Mouse (Mus musculus): ENCODE results near the gene Sobp.

The Sobp gene

DNA sequence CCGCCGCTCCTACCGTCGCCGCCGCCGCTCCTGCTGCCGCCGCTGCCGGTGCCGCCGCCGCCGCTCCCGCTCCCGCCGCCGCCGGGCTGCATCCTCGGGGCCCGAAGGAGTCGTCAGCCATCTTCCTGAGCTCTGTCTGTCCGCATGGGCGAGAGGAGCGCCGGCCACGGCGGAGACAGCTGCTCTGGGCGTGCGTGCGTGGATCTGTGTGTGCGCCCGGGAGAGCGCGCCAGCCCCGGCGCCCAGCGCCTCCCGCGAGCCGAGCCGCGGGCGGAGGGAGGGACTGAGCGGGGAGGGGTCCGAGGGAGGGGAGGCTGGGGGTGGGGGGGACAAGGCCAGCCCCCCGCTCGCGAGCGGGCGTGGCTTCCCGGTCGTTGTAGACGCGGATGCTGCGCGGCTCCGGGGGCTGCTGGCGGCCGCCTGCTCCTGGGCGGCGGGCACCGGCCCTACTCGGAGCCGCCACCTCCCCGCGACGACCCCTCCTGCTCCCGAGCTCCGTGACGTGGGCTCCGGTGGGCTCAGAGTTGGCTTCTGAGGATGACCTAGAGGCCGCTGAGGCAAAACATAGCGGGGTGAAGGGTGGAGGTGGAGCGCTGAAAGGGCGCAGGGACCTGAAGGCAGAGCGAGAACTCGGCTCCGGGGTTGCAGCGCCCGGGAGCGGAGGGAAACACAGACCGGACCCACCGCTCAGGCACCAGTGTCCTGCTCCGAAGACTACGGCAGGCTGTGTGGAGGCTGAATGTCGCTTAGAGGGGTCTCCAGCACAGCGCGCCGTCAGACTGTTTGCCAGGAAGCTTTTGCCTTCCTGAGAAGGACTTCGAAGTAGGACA is at the start of gene Sobp, which contains the start of gene 9030612E09Rik:
Gene Sobp (minus strand): TSS at position 205 of the 830 bp plus-strand sequence.
Gene 9030612E09Rik (plus strand): TSS at position 379 of the 830 bp plus-strand sequence.
- DNase-seq = peak; percentile 79

DNA sequence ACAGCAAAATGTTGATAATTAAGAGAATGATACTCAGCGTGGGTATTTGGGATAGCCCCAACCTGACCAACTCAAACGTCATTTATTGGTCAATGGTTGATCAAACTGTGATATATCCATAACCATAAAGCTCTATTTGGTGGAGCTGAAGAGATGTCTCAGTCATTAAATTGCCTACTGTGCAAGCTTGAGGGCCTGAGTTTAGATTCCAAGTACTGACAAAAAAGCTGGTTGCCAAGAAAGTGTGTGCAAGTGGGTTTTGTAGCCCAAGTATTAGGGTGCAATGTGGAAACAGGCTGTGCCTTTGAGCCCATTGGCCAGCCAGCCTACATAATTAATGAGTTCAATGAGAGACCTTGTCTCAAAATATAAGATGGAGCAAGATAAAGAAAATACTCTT is 49.1 kb upstream of the Sobp start:
- no peak for DNase-seq

DNA sequence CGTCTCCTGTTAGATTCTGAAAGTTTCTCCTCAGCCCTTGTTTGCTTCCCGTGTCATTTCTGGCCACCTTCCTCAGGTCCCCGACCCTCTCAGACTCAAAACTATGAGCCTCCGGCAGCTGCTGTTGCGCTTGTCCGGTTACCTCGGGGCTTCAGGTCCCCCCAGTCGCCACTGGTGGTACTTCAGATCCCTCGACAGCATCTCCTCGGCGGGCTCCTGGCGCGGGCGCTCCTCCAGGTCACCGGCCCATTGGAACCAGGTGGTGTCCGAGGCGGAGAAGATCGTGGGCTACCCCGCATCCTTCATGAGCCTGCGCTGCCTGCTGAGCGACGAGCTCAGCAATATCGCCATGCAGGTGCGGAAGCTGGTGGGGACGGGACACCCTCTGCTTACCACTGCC is 47.3 kb upstream of the Sobp start:
- DNase-seq = peak; percentile 23

- peak; percentile 89 for DNase-seq
Measured at GRCm38 (mm10) chr10:43220910-43221625, 46.7 kb upstream of the Sobp start, which contains the start of gene Pdss2. Gene Pdss2, plus strand, starts transcription at chr10:43221486.

GRCm38 (mm10) chr10:43220479-43220878 is 46.1 kb upstream of the Sobp start:
- no peak for DNase-seq

DNA sequence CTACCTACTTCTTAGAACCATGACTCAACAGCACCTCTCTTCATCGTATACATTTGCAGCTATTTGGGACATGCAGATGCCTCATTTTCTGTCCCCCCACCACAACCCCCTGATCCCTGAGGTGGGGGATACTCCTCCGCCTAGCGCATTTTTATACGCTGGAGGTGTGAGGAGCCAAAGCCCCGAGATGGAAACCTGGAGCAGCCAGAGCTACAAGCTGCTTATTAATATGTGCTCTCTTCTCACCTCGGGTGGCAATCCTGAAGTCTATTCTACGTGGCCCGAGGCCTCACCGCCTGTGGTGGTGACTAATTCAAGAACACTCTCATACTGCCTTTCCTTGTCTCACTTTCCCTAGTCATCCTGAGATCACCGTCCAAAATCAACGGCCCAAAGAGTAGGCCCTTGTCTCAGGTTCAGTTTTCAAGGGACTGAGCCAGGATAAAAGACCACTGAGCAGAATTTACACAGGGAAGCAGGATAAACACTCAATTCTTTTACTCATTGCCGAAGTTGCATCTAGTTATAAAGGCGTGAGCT is 43.1 kb upstream of the Sobp start:
- DNase-seq = no peak

DNA sequence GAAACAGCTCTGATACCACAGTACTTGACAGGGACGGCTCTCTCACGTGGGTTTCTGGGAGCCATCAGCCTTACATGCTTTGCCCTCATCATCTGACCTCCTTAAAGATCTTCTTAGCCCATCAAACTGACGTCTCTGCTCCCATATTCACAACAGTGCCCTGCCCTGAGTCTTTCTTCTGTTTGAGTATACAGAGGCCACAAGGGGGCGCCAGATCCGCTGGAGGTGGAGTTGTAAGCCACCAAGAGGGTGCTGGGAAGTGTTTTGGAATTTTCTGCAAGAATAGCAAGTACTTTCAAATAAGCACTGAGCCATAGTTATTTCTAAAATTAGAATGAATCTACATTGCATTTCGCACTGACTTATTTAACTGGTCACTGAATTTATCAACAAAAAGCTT is 37.5 kb upstream of the Sobp start:
- peak; percentile 23 for DNase-seq

- no peak for DNase-seq
Measured at GRCm38 (mm10) chr10:43203865-43204264, 29.5 kb upstream of the Sobp start.

GRCm38 (mm10) chr10:43200206-43200605 is 25.9 kb upstream of the Sobp start:
- no peak for DNase-seq

DNA sequence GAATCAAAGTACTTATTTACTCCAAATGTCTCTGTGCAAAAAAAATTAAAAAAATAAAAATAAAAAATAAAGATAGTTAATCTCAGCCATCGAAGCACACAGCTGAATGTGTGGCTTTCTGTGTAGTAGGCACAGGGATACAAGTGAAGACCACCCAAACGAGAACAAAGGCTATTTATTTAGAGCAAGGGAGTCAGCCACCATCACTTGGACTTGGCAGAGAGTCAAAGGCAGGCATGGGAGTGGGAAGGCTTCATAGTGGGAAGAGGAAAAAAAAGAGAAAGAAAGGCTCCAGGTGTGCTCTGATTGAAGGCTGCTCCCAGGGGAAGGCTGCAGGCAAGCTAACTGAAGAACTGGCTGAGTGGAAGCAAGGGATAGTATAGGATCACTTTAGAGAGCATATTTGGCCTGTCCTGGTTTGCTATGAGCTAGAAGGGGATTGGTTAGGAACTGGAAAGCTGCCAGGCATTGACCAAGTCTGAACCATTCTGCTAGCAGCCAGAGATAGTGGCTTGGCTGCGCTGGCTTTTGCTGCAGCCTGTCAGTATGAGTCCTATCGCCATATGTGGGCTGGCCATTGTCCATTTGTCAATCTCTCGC is 6.1 kb upstream of the Sobp start:
- DNase-seq = no peak

GRCm38 (mm10) chr10:43175156-43175601 is 849 bp upstream of the Sobp start:
- DNase-seq = peak; percentile 11

DNA sequence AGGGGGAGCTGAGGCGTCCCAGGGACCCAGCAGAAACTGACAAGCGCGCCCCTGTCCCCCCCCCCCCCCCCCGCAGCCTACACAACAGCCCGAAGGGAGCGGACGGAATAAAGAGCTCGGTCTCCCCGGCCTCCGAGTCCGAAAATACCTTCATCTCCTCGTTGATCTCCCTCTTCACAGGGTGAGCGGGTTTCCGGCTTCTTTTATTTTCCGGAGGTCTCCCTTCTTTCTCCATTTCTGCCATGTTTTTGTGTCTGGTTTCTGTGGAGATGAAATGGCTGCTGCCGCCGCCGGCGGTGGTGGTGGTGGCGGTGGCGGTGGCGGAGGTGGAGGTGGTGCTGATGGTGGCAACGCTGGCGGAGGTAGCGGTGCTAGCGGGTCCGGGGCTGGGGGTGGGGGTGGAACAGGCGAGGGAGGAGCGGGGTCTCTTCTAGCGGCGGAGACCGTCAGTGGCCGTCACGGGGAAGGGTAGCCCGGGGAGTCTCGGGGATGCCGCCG is 453 bp downstream of the Sobp start:
- DNase-seq = peak; percentile 8

DNA sequence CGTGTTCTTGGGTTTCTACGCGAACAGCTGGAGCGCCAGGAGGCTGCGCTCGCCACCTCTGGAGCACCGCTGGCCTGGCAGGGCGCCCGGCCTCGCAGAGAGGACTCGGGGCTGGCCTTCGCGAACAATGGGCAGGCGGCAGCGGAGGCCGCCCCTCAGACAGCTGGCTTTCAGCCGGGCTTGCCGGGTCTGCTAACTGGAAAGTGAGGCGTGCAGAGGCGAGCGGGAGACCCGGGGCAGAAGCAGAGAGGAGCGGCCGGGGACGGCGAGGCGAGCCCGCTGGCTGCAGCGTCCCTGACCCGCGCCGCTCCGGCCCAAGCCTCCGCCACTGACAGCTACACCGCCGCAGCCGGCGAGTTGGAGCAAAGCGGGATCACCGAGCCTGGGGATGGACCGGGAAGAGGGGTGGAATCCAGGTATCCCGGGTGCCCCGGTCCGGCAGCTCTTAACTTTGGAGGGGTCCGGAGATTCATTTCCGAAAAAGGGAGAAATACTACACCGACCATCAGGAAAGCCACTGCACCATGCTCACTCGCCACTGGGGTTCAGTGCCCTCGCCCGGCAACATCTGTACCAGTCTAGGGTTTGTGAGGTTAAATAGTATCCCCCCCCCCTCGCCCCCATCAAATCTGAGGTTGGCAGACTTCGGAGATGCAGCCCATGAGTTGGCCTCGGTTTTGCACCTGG is 1.0 kb downstream of the Sobp start:
- peak; percentile 63 for DNase-seq

- DNase-seq = no peak
Measured at GRCm38 (mm10) chr10:43172554-43172953, 1.8 kb downstream of the Sobp start.

DNA sequence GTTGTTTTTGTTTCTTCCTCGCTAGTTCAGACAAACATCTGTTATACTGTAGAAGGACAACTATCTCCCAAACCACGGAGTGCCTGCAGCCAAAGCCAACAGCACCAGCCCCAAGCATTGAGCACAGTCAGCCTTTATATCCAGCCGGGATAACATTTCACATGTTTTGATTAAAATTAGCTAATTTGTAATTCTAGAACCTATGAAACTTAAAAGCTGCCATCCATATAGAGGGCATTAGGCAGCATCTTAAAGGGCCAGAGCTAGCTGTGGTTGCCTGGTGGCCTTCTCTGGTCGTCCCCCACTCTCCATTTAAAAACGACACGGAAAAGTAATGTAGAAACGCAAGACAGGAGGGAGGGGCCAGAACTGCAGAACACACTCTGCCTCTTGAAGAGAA is 2.3 kb downstream of the Sobp start:
- DNase-seq = no peak

GRCm38 (mm10) chr10:43171106-43171505 is 3.2 kb downstream of the Sobp start:
- DNase-seq = no peak

DNA sequence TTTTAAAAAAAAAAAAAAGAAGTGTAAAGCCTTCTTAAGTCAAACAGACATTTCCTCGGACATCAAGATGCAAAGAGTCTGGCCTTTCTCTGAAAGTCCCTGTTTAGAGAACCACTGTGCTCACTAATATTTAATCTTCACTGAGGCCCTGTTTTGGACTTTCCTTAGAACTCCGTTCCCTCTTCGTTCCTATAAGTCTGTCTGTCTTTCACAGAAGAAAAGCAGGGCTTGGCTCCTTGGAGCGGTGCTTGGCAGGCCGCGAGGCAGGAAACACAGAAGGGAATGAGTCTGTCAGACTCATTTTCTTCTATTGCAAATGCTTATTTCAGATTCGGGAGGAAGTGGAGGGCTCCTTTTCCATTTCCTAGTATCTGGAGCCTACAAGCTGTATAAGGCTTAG is 5.5 kb downstream of the Sobp start:
- no peak for DNase-seq

- no peak for DNase-seq
Measured at GRCm38 (mm10) chr10:43166817-43167216, 7.5 kb downstream of the Sobp start.

DNA sequence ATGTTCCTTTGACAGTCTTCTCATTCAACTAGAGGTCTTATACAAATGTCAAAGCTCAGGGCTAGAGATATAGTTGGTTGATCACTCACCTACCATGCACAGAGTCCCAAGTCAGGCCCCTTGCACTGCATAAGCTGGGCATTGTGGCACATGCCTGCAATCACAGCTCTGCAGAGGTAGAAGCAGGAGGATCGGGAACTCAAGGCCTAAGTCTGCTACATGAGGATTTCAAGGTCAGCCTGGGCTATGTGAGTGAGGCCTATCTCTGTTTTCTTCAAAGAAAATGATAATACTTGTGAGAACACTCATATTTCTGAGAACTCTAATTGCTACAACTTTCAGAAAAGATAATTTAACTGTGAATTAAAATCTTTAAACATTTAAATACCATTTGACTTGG is 8.2 kb downstream of the Sobp start:
- DNase-seq = no peak

DNA sequence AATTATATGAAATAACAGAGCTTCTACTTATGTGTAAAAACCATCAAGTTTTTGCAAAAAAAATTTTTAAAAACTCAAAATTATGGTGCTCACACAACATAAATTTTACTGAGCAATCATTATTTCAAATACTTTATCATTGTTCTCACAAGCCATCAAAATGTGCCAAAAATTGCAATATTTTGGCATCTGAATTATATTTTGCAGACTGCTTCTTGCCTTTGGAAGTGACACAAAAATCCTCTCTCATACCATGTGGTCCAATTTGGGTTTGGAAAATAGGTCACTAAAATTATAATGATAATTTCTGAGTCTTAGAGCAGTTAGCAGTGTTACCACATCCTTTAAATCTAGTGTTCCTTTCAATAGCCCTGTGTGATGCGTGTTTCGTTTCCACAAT is 9.9 kb downstream of the Sobp start:
- DNase-seq = no peak

- no peak for DNase-seq
Measured at GRCm38 (mm10) chr10:43162318-43162717, 12.0 kb downstream of the Sobp start.

DNA sequence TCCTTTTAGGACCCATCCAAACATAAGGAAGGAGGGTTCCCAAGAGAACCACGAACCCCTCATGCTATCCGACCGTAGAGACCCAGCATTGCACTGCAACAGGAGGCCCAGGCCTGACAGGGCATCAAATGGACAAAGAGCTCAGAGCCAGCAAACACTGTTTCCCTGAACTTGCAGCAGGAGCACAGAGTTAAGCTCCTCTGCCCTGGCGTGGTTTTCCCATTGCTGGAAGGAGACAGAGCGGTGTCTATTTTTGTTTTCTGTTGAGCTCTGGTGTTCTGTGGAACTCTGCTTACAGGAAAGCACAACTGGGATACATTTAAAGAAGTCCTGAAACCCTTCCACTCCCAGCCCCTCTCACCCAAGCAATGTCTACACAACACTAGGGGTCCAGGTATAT is 15.0 kb downstream of the Sobp start:
- no peak for DNase-seq

- DNase-seq = no peak
Measured at GRCm38 (mm10) chr10:43158917-43159316, 15.4 kb downstream of the Sobp start.
